Mouse (Mus musculus) kidney, adult 8-10 months (tissue): Measurements from ENCODE around the gene Tcf3.

Experiments
- DNase-seq, 2 experiments: peaks; one replicate each; pipeline ENCODE4 v3.0.0; 2022

Tcf3 gene

GRCm38 (mm10) chr10:80433513-80434232 lies at the start of gene Tcf3:
Gene Tcf3, minus strand, starts transcription at chr10:80433647.
- peak; percentile 98 to 99 for DNase-seq

- no peak for DNase-seq
Observed at GRCm38 (mm10) chr10:80481002-80481401, 47.6 kb upstream of the Tcf3 start.

- DNase-seq: no peak
Observed at GRCm38 (mm10) chr10:80478531-80478930, 45.1 kb upstream of the Tcf3 start.

GRCm38 (mm10) chr10:80475290-80475959 lies 42.0 kb upstream of the Tcf3 start:
- DNase-seq: peak; percentile 77 to 83

DNA sequence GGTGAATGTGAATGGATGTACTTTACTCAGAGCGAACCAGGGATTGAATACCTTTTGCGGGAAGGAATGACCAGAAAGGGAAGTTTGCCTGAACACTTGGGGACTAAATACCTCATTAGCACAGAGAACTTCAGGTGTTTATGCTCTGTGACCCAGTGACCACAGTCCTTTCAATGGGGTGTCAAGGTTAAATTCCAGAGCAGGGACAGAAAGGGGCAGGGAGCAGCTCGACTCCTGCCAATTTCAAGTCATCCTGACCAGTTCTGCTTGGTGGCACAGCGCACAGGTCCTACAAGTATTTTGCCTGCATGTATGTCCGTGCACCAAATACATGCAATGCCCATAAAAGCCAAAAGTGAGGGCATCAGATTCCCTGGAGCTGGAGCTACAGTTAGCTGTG lies 31.6 kb upstream of the Tcf3 start:
- DNase-seq: peak; percentile 55 to 76

DNA sequence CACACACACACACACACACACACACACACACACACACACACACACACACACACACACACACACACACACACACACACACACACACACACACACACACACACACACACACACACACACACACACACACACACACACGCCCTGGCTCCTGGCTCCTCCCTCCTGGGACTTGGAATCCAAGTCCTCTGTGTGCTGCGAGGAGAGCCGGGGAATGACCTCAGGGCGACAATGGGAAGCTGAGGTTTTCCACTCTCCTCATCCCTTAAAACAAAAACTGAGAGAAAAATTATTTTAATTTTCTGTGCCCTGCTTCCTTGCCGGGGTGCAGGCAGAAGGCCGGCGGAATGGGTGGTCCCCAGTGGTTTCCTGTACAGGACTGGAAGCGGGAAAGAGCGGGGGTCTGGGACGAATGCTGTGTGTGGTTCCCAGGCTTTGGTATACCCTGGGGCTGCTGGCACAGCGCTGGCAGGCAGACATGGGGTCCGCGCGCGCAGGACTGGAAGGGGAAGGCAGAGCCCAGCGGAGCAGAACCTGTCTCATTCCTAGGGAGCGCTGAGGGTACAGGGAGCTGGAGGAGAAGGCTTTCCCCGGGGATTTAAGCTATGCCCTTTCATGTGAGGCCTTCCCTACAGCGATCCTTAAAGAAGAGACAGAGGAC lies 31.1 kb upstream of the Tcf3 start:
- DNase-seq: peak; percentile 24 to 26

DNA sequence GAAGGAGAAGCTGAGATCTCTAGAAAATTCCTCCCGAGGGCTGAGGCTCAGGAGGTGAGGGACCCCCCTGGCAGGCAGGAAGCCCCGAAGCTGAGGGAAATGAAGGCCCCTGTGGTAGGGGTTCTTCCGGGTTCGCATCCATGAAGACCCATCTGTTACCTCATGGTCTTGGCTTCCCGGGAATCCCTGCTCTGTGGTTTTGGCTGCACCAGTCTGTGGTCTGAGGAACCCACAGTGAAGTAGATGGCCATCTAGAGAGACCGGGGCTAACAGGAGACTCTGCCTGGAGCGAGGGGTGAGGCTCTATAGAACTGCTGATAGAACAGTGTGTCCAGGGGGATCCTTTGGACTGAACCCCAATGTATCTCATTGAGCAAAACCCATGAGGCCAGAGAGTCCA lies 27.9 kb upstream of the Tcf3 start:
- DNase-seq: no peak

- DNase-seq: peak; percentile 77 to 91
Observed at GRCm38 (mm10) chr10:80460324-80460723, 26.9 kb upstream of the Tcf3 start.

DNA sequence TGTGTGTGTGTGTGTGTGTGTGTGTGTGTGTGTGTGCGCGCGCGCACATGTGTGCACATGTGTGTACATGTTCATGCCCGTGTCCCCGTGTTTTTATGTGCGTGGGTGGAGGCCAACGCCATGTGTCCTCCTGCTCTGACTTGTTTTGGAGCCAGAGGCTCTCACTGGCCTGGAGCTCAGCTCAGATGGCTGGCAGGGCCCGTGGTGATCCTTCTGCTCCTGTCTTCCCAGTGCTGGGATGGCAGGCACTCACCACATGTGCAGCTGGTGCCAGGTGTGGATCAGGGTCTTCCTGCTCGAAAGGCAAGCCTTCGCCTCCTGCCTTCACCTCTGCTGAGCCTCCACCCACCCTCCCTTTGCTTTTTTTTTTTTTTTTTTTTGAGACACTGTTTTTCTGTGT lies 26.2 kb upstream of the Tcf3 start:
- DNase-seq: no peak

- no peak for DNase-seq
Observed at GRCm38 (mm10) chr10:80459236-80459635, 25.8 kb upstream of the Tcf3 start.

GRCm38 (mm10) chr10:80455697-80456096 lies 22.2 kb upstream of the Tcf3 start:
- DNase-seq: no peak

DNA sequence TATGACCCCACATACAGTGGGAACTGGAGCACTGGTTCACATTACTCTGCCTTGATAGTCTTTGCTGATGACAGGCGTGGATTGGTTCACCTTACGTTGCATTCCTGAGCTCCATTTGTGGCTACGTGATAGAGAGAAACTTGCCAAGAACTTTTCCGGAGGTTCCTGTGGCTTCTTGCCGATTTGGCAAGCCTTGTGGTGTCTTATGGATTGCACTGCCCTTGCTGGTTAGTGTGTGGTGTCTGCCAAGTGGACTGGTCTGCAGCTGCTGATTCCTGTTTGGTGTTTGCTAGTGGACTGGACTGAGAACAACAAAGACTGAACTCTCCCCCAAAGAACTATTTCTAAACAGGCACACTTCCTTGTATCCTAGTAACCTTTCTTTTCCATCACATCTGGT lies 21.3 kb upstream of the Tcf3 start:
- DNase-seq: no peak

DNA sequence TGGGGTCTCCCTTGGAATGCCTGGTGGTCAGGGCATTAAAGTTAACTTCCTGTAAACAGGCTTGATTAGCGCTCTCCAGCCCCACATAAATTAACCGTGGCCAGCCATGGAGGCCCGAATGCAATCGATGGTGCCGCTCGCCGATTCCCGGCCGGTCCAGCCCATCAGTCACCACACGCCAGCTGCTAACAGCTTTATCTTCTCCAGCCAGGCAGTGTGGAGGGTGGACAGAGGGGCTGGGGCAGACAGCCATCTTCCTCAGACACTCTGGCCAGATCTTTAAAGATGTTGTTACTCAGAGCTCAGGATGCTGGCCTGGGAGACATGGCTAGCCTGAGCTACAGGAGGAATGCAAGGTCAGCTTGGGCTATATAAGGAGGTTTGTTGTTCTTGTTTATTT lies 20.2 kb upstream of the Tcf3 start:
- no peak for DNase-seq

DNA sequence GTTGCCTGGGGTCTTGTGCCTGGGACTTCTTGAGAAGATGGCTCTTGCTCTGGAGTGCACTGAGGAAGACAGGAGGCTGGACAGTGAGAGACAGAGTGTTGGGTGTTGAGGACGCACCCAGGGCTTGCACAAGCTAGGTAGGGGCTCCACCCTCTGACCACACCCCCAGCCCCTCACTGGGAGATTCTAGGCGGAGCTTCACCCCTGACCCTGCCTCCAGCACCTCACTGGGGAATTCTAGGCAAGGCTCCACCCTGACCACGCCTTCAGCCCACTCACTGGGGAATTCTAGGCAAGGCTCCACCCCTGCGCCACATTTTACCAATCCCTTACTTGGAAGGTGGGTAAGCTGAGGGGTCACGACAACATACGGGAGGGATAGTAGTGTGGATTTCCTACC lies 17.2 kb upstream of the Tcf3 start:
- no peak for DNase-seq

- DNase-seq: peak; percentile 79 to 87
Observed at GRCm38 (mm10) chr10:80445898-80446601, 12.6 kb upstream of the Tcf3 start.

GRCm38 (mm10) chr10:80445052-80445451 lies 11.6 kb upstream of the Tcf3 start:
- no peak for DNase-seq

DNA sequence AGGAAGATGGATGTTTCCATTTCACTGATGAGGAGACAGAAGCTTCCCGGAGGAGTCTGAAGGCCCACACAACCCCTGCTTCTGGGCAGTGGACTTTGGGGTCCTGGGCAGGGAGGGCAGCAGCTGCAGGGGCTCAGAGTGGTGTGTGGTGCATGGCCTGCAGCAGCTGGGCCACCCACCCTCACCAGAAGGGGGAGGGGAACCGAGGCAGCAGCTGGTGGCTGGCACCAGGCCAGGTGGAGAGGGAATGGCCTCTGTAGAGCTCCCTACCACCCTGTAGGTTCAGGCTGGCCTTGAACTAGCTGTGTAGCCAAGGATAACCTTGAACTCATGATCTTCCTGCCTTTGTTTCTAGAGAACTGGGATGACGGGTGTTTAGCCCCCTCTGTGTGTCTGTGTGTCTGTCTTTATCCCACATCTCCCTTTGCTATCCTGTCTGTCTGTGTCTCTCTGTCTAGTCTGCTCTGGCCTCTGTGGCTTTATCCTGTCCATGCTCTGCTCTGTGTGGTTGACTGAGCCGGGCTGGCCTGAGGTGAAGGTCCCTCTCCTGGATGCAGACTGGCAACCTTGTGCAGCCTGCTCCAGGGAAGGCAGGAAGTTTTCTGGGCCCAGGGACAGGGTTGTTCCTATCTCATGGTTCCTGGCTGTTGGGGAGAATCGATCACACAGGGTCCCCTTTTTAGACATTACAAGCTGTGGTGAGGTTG lies 11.0 kb upstream of the Tcf3 start:
- DNase-seq: no peak

DNA sequence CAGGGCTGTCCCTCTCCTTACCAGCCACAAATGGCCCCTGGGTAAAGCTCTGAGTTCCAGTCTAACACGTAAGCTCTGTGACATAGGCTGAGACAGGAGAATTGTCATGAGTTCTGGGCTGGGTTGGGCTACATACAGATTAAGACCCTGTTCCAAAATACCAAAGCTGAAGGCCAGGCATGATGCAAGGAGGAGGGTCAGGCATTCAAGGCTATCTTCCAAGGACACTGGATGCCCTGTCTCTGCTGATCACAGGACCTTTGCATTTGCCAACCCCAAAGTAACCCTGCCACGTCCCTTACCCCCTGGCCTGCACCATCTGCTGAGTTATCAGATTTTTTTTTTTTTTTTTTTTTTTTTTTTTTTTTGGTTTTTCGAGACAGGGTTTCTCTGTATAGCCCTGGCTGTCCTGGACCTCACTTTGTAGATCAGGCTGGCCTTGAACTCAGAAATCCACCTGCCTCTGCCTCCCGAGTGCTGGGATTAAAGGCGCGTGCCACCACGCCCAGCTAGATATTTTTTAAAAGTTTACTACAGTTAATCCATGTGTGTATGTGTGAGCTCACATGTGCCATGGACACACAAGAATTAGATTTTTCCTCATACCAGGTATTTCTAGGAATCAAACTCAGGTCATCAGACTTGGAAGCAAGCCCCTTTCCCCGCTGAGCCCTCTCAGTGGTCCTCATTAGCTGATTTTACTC lies 10.3 kb upstream of the Tcf3 start:
- DNase-seq: no peak

- DNase-seq: no peak
Observed at GRCm38 (mm10) chr10:80442989-80443388, 9.5 kb upstream of the Tcf3 start.

DNA sequence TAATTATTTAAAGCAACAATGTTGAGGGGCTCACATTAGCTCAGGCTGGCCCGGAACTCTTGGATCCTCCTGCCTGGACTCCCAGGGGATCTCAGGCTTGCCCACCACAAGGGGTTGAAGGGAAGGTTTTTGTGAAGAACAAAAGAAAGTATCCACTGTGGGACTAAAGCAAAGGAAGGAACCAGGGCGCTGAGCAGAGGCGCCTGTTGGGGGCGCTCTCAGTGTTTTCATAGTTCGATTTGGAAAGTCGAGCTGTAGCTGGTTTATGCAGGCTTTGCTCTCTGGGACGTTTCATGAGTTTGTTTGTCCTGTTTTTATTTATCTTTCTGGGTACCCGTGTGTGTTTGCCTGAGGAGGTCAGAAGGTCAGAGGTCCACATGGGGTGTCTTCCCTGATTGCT lies 8.2 kb upstream of the Tcf3 start:
- no peak for DNase-seq

GRCm38 (mm10) chr10:80440031-80440430 lies 6.6 kb upstream of the Tcf3 start:
- no peak for DNase-seq

DNA sequence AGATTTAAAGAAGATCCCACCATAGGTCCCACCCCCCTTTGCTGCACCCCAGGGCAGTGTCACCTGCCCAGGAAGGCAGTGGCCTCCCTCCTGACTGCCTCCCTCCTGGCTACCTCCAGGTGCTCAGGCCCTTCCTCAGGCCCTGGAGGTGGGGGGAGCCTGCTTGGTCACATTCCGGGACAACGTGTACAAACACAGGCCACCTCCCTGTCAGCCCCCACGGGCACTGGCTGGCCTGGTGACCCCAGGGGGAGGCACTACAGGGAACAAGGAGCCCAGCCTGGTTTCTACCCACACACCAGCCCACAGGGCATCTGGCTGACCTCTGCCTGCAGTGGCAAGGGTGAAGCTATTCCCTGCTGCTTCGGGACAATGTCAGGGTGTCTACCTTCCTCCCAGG lies 4.5 kb upstream of the Tcf3 start:
- no peak for DNase-seq
